Mouse (Mus musculus): ENCODE data around the gene Cox7a1.
A peak's percentile ranks its signal among the peaks of the same experiment; 100 is the strongest.
"Not testable (repeated sequence)": the region's sequence is repeated elsewhere in the genome, so short reads cannot be mapped to it uniquely, and the experiment has no call there.

Gene Cox7a1

GRCm38 (mm10) chr7:30183879-30184289, at the start of gene Cox7a1:
Cox7a1 (plus strand) TSS chr7:30184144.
- peak; percentile 75 to 82 for DNase-seq (ENCODE audit: low spot score in 2 of 2)

- no peak for DNase-seq (ENCODE audit: low spot score in 2 of 2)
Measured at GRCm38 (mm10) chr7:30136826-30137225, 47.1 kb upstream of the Cox7a1 start.

GRCm38 (mm10) chr7:30143170-30143554, 40.8 kb upstream of the Cox7a1 start:
- DNase-seq (ENCODE audit: low spot score in 2 of 2) = no peak

- DNase-seq (ENCODE audit: low spot score in 2 of 2) = peak; percentile 80 to 81
Measured at GRCm38 (mm10) chr7:30143555-30144209, 40.3 kb upstream of the Cox7a1 start.

- no peak for DNase-seq (ENCODE audit: low spot score in 2 of 2)
Measured at GRCm38 (mm10) chr7:30147011-30147410, 36.9 kb upstream of the Cox7a1 start.

GRCm38 (mm10) chr7:30154040-30154439, 29.9 kb upstream of the Cox7a1 start:
- DNase-seq (ENCODE audit: low spot score in 2 of 2) = no peak

GRCm38 (mm10) chr7:30155507-30155906, 28.4 kb upstream of the Cox7a1 start:
- DNase-seq (ENCODE audit: low spot score in 2 of 2) = no peak

GRCm38 (mm10) chr7:30163113-30163512, 20.8 kb upstream of the Cox7a1 start:
- DNase-seq (ENCODE audit: low spot score in 2 of 2) = no peak

- DNase-seq (ENCODE audit: low spot score in 2 of 2) = no peak
Measured at GRCm38 (mm10) chr7:30164745-30165144, 19.2 kb upstream of the Cox7a1 start.

GRCm38 (mm10) chr7:30168914-30169582, 14.9 kb upstream of the Cox7a1 start:
- no peak for DNase-seq (ENCODE audit: low spot score in 2 of 2)

GRCm38 (mm10) chr7:30169583-30170282, 14.2 kb upstream of the Cox7a1 start, which contains the start of gene Zfp146:
Zfp146 (minus strand) TSS chr7:30169750.
- DNase-seq (ENCODE audit: low spot score in 2 of 2) = peak; percentile 85 to 87

GRCm38 (mm10) chr7:30170283-30170951, 13.5 kb upstream of the Cox7a1 start:
- DNase-seq (ENCODE audit: low spot score in 2 of 2) = no peak

GRCm38 (mm10) chr7:30176474-30176873, 7.5 kb upstream of the Cox7a1 start:
- no peak for DNase-seq (ENCODE audit: low spot score in 2 of 2)

- DNase-seq (ENCODE audit: low spot score in 2 of 2) = no peak
Measured at GRCm38 (mm10) chr7:30178256-30178655, 5.7 kb upstream of the Cox7a1 start.

- peak; percentile 53 to 76 for DNase-seq (ENCODE audit: low spot score in 2 of 2)
Measured at GRCm38 (mm10) chr7:30181308-30181707, 2.6 kb upstream of the Cox7a1 start.

- DNase-seq (ENCODE audit: low spot score in 2 of 2) = not testable (repeated sequence)
Measured at GRCm38 (mm10) chr7:30181929-30182328, 2.0 kb upstream of the Cox7a1 start.

GRCm38 (mm10) chr7:30183189-30183588, 755 bp upstream of the Cox7a1 start:
- not testable (repeated sequence) for DNase-seq (ENCODE audit: low spot score in 2 of 2)

- peak in 1 of 2 experiments; percentile 17 for DNase-seq (ENCODE audit: low spot score in 2 of 2)
Measured at GRCm38 (mm10) chr7:30184641-30185348, 851 bp downstream of the Cox7a1 start.

- DNase-seq (ENCODE audit: low spot score in 2 of 2) = no peak
Measured at GRCm38 (mm10) chr7:30188344-30189115, 4.6 kb downstream of the Cox7a1 start.

GRCm38 (mm10) chr7:30189116-30189491, 5.2 kb downstream of the Cox7a1 start:
- no peak for DNase-seq (ENCODE audit: low spot score in 2 of 2)

- DNase-seq (ENCODE audit: low spot score in 2 of 2) = no peak
Measured at GRCm38 (mm10) chr7:30192088-30192487, 8.1 kb downstream of the Cox7a1 start.

All from urinary bladder, postnatal 4 days (tissue).